Mouse (Mus musculus) cortical plate, adult 2 months (tissue): ENCODE data around the gene Disp2.

Experiments
- CTCF ChIP-seq: fragments of 200-500 bp; IDR thresholded peaks from 2 replicates; pipeline ENCODE4 v1.5.1; 2011; ENCODE audit warnings: mild to moderate bottlenecking, control low read depth, low read length; ENCODE audit not compliant: insufficient read depth; ENCODE audit errors: extremely low read depth
- POLR2A ChIP-seq: fragments of 200-500 bp; IDR thresholded peaks from 2 replicates; pipeline ENCODE4 v1.6.1; 2011; ENCODE audit warnings: mild to moderate bottlenecking, low read length, control low read depth; ENCODE audit not compliant: insufficient read depth; ENCODE audit errors: extremely low read depth

DNA sequence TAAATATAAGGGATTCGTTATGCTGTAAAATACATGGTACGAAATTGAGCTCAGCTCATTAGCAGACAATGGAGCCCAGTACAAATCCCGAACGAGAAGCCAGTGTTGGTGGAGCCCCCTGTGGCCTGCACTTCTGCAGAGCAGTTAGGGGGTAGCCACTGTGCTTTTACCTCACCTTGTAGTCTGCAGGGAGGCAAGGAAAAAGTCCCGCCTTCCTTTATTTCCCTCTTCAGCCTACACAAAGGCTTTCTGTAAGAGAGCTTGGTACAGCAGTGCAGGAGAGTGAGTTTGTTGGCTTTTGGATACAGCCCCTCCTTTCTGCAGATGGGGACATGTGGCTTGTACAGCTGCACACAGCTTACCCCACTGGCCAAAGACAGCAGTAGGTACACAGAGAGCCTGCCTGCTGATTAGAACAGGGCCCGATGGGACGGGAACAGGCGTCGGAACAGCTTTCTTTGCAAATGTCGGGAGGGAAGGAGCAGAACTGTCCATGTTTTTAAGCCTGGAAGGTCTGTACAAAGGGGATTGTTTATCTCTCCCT lies 30.1 kb upstream of the Disp2 start:
- no peak for TF ChIP-seq CTCF
- no peak for TF ChIP-seq POLR2A
